Mouse (Mus musculus) heart, embryonic 14.5 days (tissue): ENCODE results near the gene Crocc. TPM values are rescaled to one million over a fixed set of nuclear protein-coding genes. Genes with fewer than 3 reads are reported as not detected.

Experiments used
- ATAC-seq: fragments of 200-750 bp; cut with Nextera tagmentation; 2 replicates; pipeline ENCODE4 v1.8.0; 2017; ENCODE audit warnings: low read depth, moderate TSS enrichment; ENCODE audit not compliant: insufficient number of reproducible peaks, insufficient read depth, low FRiP score
- H3K27ac ChIP-seq, 2 experiments: fragments of 200-500 bp in 1 of 2; fragments of 300-500 bp in 1 of 2; sonication (generic) in 1 of 2; replicated peaks in 1 of 2; 2 replicates each; pipeline ENCODE4 v1.5.1; 2012 to 2014; ENCODE audit warnings: low read depth in 2 of 2, low read length in 2 of 2, control low read depth in 1 of 2, mild to moderate bottlenecking in 1 of 2, mixed read lengths in 1 of 2; ENCODE audit not compliant: control insufficient read depth in 1 of 2, insufficient read depth in 1 of 2
- H3K27me3 ChIP-seq: fragments of 300-500 bp; sonication (generic); 2 replicates; pipeline ENCODE4 v1.6.1; 2014; ENCODE audit warnings: mild to moderate bottlenecking, low read length, control low read depth; ENCODE audit not compliant: control insufficient read depth, insufficient read depth
- H3K36me3 ChIP-seq: fragments of 300-500 bp; sonication (generic); 2 replicates; pipeline ENCODE4 v1.6.1; 2014; ENCODE audit warnings: mild to moderate bottlenecking, control low read depth, low read length, mixed read lengths; ENCODE audit not compliant: control insufficient read depth, insufficient read depth
- H3K4me1 ChIP-seq, 2 experiments: fragments of 200-500 bp in 1 of 2; fragments of 300-500 bp in 1 of 2; sonication (generic) in 1 of 2; 2 replicates each; pipeline ENCODE4 v1.6.1; 2012 to 2014; ENCODE audit warnings: low read length in 2 of 2, control low read depth in 1 of 2, mixed read lengths in 1 of 2; ENCODE audit not compliant: control insufficient read depth in 2 of 2, insufficient read depth in 2 of 2
- H3K4me2 ChIP-seq: fragments of 300-500 bp; sonication (generic); 2 replicates; pipeline ENCODE4 v1.6.1; 2014; ENCODE audit warnings: mild to moderate bottlenecking, low read length
- H3K4me3 ChIP-seq, 2 experiments: fragments of 200-500 bp in 1 of 2; fragments of 300-500 bp in 1 of 2; sonication (generic) in 1 of 2; 2 replicates each; pipeline ENCODE4 v1.5.1; 2012 to 2014; ENCODE audit warnings: low read length in 2 of 2, mild to moderate bottlenecking in 2 of 2, control low read depth in 1 of 2, low read depth in 1 of 2, moderate library complexity in 1 of 2; ENCODE audit not compliant: control insufficient read depth in 1 of 2, insufficient read depth in 1 of 2
- H3K9ac ChIP-seq: fragments of 300-500 bp; sonication (generic); 2 replicates; pipeline ENCODE4 v1.6.1; 2014; ENCODE audit warnings: mild to moderate bottlenecking, low read length
- H3K9me3 ChIP-seq: fragments of 300-500 bp; sonication (generic); 2 replicates; pipeline ENCODE4 v1.6.1; 2016; ENCODE audit warnings: low read length, control low read depth; ENCODE audit not compliant: control insufficient read depth
- WGBS: fragments of 180-500 bp; shearing (Covaris S2); extraction: QIAGEN DNeasy Blood & Tissue Kit; methylation state at CpG from one replicate; pipeline ENCODE4 v1.1.7; 2014; 5-methylcytosine and 5-hydroxymethylcytosine counted together
- polyA plus RNA-seq: library from polyadenylated mRNA; unstranded; fragments of >200 nt; fragmentation: Nextera tagmentation; extraction: Ambion mirVana; gene quantifications from 2 replicates; pipeline ENCODE4 v1.2.1, GENCODE M21; 2014

Gene Crocc
- polyA plus RNA-seq, 1 experiment from 2014 or later = 4.4 TPM

DNA sequence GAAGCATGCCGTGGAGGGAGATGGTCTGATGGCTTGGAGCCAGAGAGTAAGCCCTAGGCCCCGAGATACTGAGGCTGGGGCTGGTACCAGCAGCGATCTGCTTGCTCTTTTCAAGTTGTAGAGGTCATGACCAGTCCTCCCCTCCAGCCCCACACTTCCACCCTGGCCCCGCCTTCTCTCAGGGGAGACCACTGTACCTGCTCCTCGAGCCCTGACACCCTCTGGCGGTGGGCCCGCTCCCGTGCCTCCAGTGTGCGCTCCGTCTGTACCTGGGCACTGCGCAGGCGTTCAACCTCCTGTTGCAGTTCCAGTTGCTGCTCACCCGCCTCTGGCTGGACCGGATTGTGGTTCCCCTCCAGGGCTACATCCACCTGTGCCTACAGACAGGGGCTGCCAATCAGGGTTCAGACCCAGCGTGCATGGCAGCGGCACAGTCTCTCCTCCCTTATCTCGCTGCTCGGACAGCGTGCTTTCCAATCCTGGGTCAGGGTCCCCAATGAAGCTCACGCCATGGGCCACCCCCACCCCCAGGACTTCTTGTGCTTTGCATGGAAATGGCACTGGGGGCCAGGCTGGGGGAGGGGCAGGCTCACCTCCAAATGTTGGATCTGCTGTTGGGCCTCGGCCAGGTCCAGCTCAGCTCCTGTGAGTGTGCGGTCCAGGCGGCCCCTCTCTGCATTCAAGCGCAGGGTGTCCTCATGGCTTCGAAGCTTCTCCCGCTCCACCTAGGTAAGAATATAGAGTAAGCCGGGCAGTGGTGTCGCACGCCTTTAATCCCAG lies 42.5 kb downstream of the Crocc start:
- peaks cover 55% of the 10 kb centered on the region for H3K36me3 ChIP-seq
- no peak overlapping the region for H3K4me3 ChIP-seq
- H3K4me2 ChIP-seq = no peak overlapping the region
- H3K27me3 ChIP-seq = no peaks in the 10 kb centered on the region
- H3K4me1 ChIP-seq = peaks cover 37 to 60% of the 10 kb centered on the region in 2 experiments
- WGBS = 75% methylated on average over 29 of the region's 29 CpGs
- H3K27ac ChIP-seq = peak overlapping the region in 1 of 2 experiments; percentile 57; a peak in 1 of 4 replicates
- 0 out of 2 replicates have a peak overlapping the region, but pooled peaks have one; percentile 16 for H3K9ac ChIP-seq
- ATAC-seq = no peak
- no peaks in the 10 kb centered on the region for H3K9me3 ChIP-seq

DNA sequence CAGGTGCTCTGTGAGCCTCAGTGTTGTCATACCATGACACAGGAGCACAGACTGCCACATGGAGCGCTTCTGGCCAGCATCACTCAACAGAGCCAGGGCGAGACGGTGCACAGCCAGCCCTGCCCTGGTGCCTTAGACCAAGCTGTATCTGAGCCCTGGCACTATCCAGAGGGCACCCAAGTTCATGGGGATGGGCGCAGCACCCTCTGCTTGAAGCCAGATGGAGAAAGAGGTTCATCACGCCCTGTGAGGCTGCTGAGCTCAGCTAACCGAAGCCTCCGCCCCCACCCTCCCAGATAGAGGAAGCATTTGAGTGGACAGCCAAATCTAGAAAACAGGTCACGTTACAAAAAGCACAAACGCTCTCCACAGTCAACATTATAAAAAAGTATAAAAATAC lies 44.0 kb downstream of the Crocc start:
- peak overlapping the region; percentile 9 to 57; a peak in 2 of 4 replicates for H3K27ac ChIP-seq

DNA sequence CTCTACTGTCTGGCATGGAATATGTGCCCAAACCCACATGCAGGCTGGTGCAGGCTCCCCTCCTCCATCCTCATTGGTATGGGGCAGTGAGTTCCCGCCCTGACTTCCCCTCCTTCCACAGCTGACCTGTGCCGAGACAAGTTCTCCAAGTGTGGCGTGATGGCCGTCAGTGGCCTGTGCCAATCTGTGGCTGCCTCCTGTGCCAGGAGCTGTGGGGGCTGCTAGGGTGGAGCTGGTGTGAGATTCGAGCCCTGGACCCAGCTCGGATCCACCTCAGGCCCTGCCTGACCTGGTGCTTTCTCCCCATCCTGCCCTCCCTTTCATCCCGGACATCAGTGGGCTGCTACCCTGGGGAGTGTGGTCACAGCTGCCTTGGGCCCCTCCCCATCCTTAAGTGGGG lies 45.0 kb downstream of the Crocc start:
- WGBS = 71% methylated on average over 7 of the region's 7 CpGs
- Histone ChIP-seq H3K9me3 (no peaks in the 10 kb centered on the region), H3K27ac (no peak overlapping the region), H3K36me3 (peaks cover 59% of the 10 kb centered on the region), H3K27me3 (no peaks in the 10 kb centered on the region), H3K4me1 (peaks cover 26 to 54% of the 10 kb centered on the region in 2 experiments), H3K9ac (no peak overlapping the region), H3K4me2 (no peak overlapping the region), H3K4me3 (no peak overlapping the region)
- no peak for ATAC-seq

More for the DNA sequence above, 44.0 kb downstream of the Crocc start:
- no peak for ATAC-seq
- Histone ChIP-seq H3K9me3 (no peaks in the 10 kb centered on the region), H3K4me1 (peaks cover 36 to 57% of the 10 kb centered on the region in 2 experiments), H3K4me3 (no peak overlapping the region), H3K4me2 (no peak overlapping the region), H3K36me3 (peaks cover 59% of the 10 kb centered on the region), H3K27me3 (no peaks in the 10 kb centered on the region), H3K9ac (peak overlapping the region; percentile 25; the same call in 1 of the 2 replicates)
- 58% methylated on average over 9 of the region's 9 CpGs for WGBS

DNA sequence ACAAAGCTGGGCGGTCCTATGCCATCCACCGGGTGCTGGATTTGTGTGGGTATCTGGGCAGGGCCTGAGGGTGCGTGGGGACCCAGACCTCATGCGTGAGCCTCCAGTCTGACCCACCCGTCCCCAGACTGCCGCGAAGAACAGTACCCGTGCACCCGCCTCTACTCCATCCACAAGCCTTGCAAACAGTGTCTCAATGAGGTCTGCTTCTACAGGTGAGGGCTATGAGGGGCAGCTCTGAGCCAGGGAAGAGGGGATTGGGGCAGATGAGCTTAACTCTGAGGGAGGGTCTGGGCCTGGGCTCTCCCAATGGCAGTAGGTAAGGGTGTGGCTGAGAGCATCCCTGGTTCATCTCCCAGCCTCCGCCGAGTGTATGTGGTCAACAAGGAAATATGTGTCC lies 45.5 kb downstream of the Crocc start:
- 92% methylated on average over 11 of the region's 11 CpGs for WGBS

DNA sequence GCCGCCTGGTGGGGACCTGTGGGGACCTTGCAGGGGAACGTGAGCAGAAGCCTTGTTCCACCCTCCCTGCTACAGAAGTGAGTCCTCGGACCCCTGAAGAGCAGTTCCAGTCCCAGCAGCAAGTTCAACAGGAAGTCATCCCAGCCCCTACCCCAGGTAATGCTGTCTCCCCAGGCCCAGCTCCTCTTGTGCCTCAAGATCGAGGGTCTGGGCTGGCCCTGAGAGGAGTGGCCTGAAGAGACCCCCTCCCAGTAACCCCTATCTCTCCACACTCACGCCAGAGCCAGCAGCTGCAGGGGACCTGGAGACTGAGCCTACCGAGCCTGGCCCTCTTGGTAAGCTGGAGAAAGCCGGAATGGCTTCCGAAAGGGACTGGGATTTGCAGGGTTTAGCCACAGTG lies 46.2 kb downstream of the Crocc start:
- no peak overlapping the region for H3K4me2 ChIP-seq
- no peak for ATAC-seq
- WGBS = 68% methylated on average over 8 of the region's 8 CpGs
- no peaks in the 10 kb centered on the region for H3K9me3 ChIP-seq
- no peaks in the 10 kb centered on the region for H3K27me3 ChIP-seq
- H3K27ac ChIP-seq = no peak overlapping the region
- H3K4me1 ChIP-seq = peaks cover 18 to 50% of the 10 kb centered on the region in 2 experiments; a peak in 3 of 4 replicates
- no peak overlapping the region for H3K9ac ChIP-seq
- H3K36me3 ChIP-seq = peaks cover 56% of the 10 kb centered on the region
- no peak overlapping the region for H3K4me3 ChIP-seq

More for the DNA sequence above, 45.5 kb downstream of the Crocc start:
- ATAC-seq = no peak
- Histone ChIP-seq H3K4me3 (no peak overlapping the region), H3K9me3 (no peaks in the 10 kb centered on the region), H3K9ac (no peak overlapping the region), H3K27me3 (no peaks in the 10 kb centered on the region), H3K4me2 (no peak overlapping the region), H3K27ac (no peak overlapping the region), H3K36me3 (peaks cover 59% of the 10 kb centered on the region), H3K4me1 (peaks cover 21 to 54% of the 10 kb centered on the region in 2 experiments)

DNA sequence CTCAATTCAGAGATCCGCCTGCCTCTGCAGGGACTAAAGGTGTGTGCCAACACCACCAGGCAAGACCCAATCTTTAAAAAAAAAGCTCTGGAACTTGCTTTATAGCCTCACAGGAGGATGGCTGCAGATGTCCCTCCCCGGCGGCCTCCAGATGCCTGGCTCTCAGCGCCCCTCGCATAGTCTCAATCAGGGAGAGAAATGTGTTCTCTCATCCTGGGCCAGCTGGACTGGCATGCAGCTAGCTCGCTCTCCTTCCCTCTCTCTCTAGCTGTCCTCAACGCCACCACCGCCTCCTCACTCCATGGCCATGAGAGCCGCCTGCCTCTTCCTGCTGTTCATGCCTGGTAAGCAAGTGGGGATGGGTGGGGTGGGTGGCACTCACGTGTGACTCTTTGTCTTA lies 47.8 kb downstream of the Crocc start:
- Histone ChIP-seq H3K9me3 (no peaks in the 10 kb centered on the region), H3K9ac (no peak overlapping the region), H3K36me3 (peaks cover 49% of the 10 kb centered on the region), H3K27me3 (no peaks in the 10 kb centered on the region), H3K27ac (no peak overlapping the region), H3K4me2 (peak overlapping the region; percentile 80; the same call in 1 of the 2 replicates), H3K4me3 (peak overlapping the region in 1 of 2 experiments; percentile 74; a peak in 2 of 4 replicates), H3K4me1 (peaks cover 17 to 45% of the 10 kb centered on the region in 2 experiments; a peak in 3 of 4 replicates)
- ATAC-seq = no peak
- 78% methylated on average over 10 of the region's 10 CpGs for WGBS

DNA sequence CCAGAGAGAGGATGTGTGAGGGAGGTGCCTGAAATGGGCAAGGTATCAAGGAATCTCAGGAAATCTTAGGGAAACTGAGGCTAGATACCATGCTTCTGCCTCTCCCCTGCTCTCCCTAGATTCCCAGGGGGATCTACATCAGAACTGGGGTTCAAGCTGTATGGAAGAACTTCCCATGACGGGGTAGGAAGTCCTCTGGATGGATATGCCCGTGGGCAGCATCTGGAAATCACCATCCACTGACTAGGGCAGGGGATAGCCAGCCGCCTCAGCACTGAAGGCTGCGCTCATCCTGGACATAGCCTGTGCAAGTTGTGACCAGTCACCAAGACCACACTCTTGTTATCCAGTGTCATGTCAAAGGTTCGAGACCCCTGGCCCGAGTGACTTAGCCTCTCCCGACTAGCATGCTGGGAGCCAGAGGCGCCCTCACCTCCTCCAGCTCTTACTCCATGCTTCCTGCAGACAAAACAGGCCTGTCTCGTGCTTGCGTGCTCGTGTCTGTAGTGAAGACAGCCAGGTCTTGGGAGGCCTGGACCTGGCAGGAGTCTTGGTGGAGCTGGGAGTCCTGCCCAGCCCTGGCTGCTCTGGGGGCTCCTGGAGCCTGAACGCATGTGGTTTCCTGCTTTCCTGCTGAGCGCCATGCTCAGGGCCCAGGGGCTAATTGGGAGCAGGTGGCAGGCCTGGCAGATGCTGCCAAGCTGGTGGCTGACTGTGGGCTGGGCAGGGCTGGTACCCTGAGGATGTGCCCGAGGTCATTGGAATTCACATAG lies 48.6 kb downstream of the Crocc start:
- Histone ChIP-seq H3K9ac (peak overlapping the region; percentile 90), H3K27ac (peak overlapping the region; percentile 32 to 82; a peak in 3 of 4 replicates), H3K4me1 (peaks cover 12 to 37% of the 10 kb centered on the region in 2 experiments; a peak in 3 of 4 replicates), H3K4me3 (peak overlapping the region; percentile 58 to 74), H3K9me3 (no peaks in the 10 kb centered on the region), H3K36me3 (peaks cover 47% of the 10 kb centered on the region), H3K27me3 (no peaks in the 10 kb centered on the region), H3K4me2 (peak overlapping the region; percentile 80)
- 56% methylated on average over 14 of the region's 14 CpGs for WGBS
- ATAC-seq = no peak
